Mouse (Mus musculus) spleen, adult 2 months (tissue): Measurements from ENCODE around the gene Phospho2.

Experiments
- CTCF ChIP-seq: fragments of 200-500 bp; IDR thresholded peaks from 2 replicates; pipeline ENCODE4 v1.5.1; 2011; ENCODE audit warnings: mild to moderate bottlenecking, inconsistent platforms; ENCODE audit not compliant: insufficient read depth, insufficient read length, insufficient replicate concordance; ENCODE audit errors: extremely low read depth
- POLR2A ChIP-seq: fragments of 200-500 bp; IDR thresholded peaks from 2 replicates; pipeline ENCODE4 v1.6.1; 2011; ENCODE audit warnings: low read depth, low read length, inconsistent platforms

DNA sequence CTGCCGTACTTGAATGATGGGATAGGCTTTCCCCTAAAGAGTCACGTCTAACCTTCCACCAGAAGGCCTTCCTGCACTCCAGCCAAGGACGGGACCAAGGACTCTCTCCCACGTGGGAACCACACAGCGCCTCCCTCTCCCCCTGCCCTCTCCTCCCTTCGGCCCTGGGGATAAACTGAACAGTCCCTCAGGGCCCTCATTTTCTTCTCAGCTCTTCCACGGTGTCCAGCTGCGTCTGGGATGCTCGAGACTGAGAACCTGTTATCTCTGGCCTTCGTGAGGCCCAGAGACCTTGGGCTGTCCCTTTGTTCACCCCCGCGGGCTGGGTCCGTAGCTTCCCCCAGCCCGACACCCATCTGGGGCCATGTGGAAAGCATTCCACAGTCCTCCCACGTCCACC lies 20.7 kb downstream of the Phospho2 start:
- TF ChIP-seq POLR2A (no peak), CTCF (no peak)
